Mouse (Mus musculus): ENCODE data around the gene Zc3h7b. TPM values are rescaled to one million over a fixed set of nuclear protein-coding genes. Genes with fewer than 3 reads are reported as not detected.

Gene Zc3h7b
- polyA plus RNA-seq, 1 experiment from 2014 or later = 11.1 TPM

GRCm38 (mm10) chr15:81772431-81773120, 27.7 kb downstream of the Zc3h7b start:
- H3K9me3 ChIP-seq (ENCODE audit: control insufficient read depth, low read length) = no peaks in the 10 kb centered on the region
- no peaks in the 10 kb centered on the region for H3K27me3 ChIP-seq (ENCODE audit: control insufficient read depth, insufficient read depth, low read length)
- no peaks in the 10 kb centered on the region for H3K4me1 ChIP-seq (replicated peaks; ENCODE audit: control insufficient read depth, insufficient read depth)
- no peak for TF ChIP-seq CTCF (IDR thresholded peaks at IDR 0.05; ENCODE audit: low read depth)
- TF ChIP-seq EP300 (optimal IDR thresholded peaks at IDR 0.05) = no peak
- ATAC-seq (ENCODE audit: low FRiP score, low TSS enrichment) = no peak
- no peak overlapping the region for H3K9ac ChIP-seq (ENCODE audit: low read length)
- no peak overlapping the region for H3K4me2 ChIP-seq (replicated peaks; ENCODE audit: low read depth)
- WGBS = 74% methylated on average over 20 of the region's 20 CpGs
- no peak overlapping the region for H3K27ac ChIP-seq (replicated peaks)
- peaks cover 13% of the 10 kb centered on the region for H3K36me3 ChIP-seq (ENCODE audit: control insufficient read depth, insufficient read depth, low read length)
- no peak for DNase-seq (ENCODE audit: low spot score)
- H3K4me3 ChIP-seq (ENCODE audit: low read depth, low read length) = no peak overlapping the region

- WGBS = 87% methylated on average over 15 of the region's 15 CpGs
- no peak overlapping the region for H3K27ac ChIP-seq (replicated peaks)
- no peak overlapping the region for H3K4me3 ChIP-seq (ENCODE audit: low read depth, low read length)
- no peak overlapping the region for H3K9ac ChIP-seq (ENCODE audit: low read length)
- no peaks in the 10 kb centered on the region for H3K4me1 ChIP-seq (replicated peaks; ENCODE audit: control insufficient read depth, insufficient read depth)
- no peak overlapping the region for H3K4me2 ChIP-seq (replicated peaks; ENCODE audit: low read depth)
- peaks cover 30% of the 10 kb centered on the region for H3K36me3 ChIP-seq (ENCODE audit: control insufficient read depth, insufficient read depth, low read length)
- DNase-seq (ENCODE audit: low spot score) (no peak), ATAC-seq (ENCODE audit: low FRiP score, low TSS enrichment) (no peak)
- no peaks in the 10 kb centered on the region for H3K9me3 ChIP-seq (ENCODE audit: control insufficient read depth, low read length)
- TF ChIP-seq CTCF (IDR thresholded peaks at IDR 0.05; ENCODE audit: low read depth) = no peak
- TF ChIP-seq EP300 (optimal IDR thresholded peaks at IDR 0.05) = no peak
- no peaks in the 10 kb centered on the region for H3K27me3 ChIP-seq (ENCODE audit: control insufficient read depth, insufficient read depth, low read length)
These were observed 29.8 kb downstream of the Zc3h7b start for GRCm38 (mm10) chr15:81774505-81775171.

GRCm38 (mm10) chr15:81776631-81777422, 32.0 kb downstream of the Zc3h7b start:
- Histone ChIP-seq H3K9me3 (ENCODE audit: control insufficient read depth, low read length) (no peaks in the 10 kb centered on the region), H3K36me3 (ENCODE audit: control insufficient read depth, insufficient read depth, low read length) (peaks cover 46% of the 10 kb centered on the region)
- WGBS = 87% methylated on average over 11 of the region's 11 CpGs

GRCm38 (mm10) chr15:81781816-81782215, 37.0 kb downstream of the Zc3h7b start:
- peaks cover 51% of the 10 kb centered on the region for H3K36me3 ChIP-seq (ENCODE audit: control insufficient read depth, insufficient read depth, low read length)
- H3K4me1 ChIP-seq (replicated peaks; ENCODE audit: control insufficient read depth, insufficient read depth) = no peaks in the 10 kb centered on the region
- no peak for ATAC-seq (ENCODE audit: low FRiP score, low TSS enrichment)
- no peaks in the 10 kb centered on the region for H3K9me3 ChIP-seq (ENCODE audit: control insufficient read depth, low read length)
- no peak overlapping the region for H3K27ac ChIP-seq (replicated peaks)
- H3K9ac ChIP-seq (ENCODE audit: low read length) = no peak overlapping the region
- H3K4me2 ChIP-seq (replicated peaks; ENCODE audit: low read depth) = no peak overlapping the region
- WGBS = 78% methylated on average over 7 of the region's 7 CpGs
- H3K4me3 ChIP-seq (ENCODE audit: low read depth, low read length) = no peak overlapping the region
- H3K27me3 ChIP-seq (ENCODE audit: control insufficient read depth, insufficient read depth, low read length) = no peaks in the 10 kb centered on the region
- DNase-seq (ENCODE audit: low spot score) = no peak
- no peak for TF ChIP-seq EP300 (optimal IDR thresholded peaks at IDR 0.05)
- TF ChIP-seq CTCF (IDR thresholded peaks at IDR 0.05; ENCODE audit: low read depth) = no peak

More at GRCm38 (mm10) chr15:81776631-81777422, 32.0 kb downstream of the Zc3h7b start:
- Histone ChIP-seq H3K9ac (ENCODE audit: low read length) (no peak overlapping the region), H3K27ac (replicated peaks) (no peak overlapping the region), H3K4me3 (ENCODE audit: low read depth, low read length) (no peak overlapping the region), H3K4me2 (replicated peaks; ENCODE audit: low read depth) (no peak overlapping the region), H3K4me1 (replicated peaks; ENCODE audit: control insufficient read depth, insufficient read depth) (no peaks in the 10 kb centered on the region), H3K27me3 (ENCODE audit: control insufficient read depth, insufficient read depth, low read length) (no peaks in the 10 kb centered on the region)
- DNase-seq (ENCODE audit: low spot score) = no peak
- TF ChIP-seq EP300 (optimal IDR thresholded peaks at IDR 0.05) (no peak), CTCF (IDR thresholded peaks at IDR 0.05; ENCODE audit: low read depth) (no peak)
- ATAC-seq (ENCODE audit: low FRiP score, low TSS enrichment) = no peak

- Histone ChIP-seq H3K27me3 (ENCODE audit: control insufficient read depth, insufficient read depth, low read length) (no peaks in the 10 kb centered on the region), H3K9ac (ENCODE audit: low read length) (no peak overlapping the region), H3K4me1 (replicated peaks; ENCODE audit: control insufficient read depth, insufficient read depth) (no peaks in the 10 kb centered on the region), H3K4me2 (replicated peaks; ENCODE audit: low read depth) (no peak overlapping the region), H3K36me3 (ENCODE audit: control insufficient read depth, insufficient read depth, low read length) (peaks cover 30% of the 10 kb centered on the region; the same call in 1 of the 2 replicates), H3K9me3 (ENCODE audit: control insufficient read depth, low read length) (no peaks in the 10 kb centered on the region), H3K4me3 (ENCODE audit: low read depth, low read length) (no peak overlapping the region), H3K27ac (replicated peaks) (no peak overlapping the region)
- WGBS = 56% methylated on average over 5 of the region's 5 CpGs
- ATAC-seq (ENCODE audit: low FRiP score, low TSS enrichment) (0 out of 2 replicates have a peak, but pooled peaks have one; percentile 35), DNase-seq (ENCODE audit: low spot score) (peak; percentile 36)
- TF ChIP-seq CTCF (IDR thresholded peaks at IDR 0.05; ENCODE audit: low read depth) (peak; percentile 71), EP300 (optimal IDR thresholded peaks at IDR 0.05) (no peak)
These were observed 39.9 kb downstream of the Zc3h7b start for GRCm38 (mm10) chr15:81784762-81785161.
